Mouse (Mus musculus): ENCODE data around the gene Stpg3.

Gene Stpg3

DNA sequence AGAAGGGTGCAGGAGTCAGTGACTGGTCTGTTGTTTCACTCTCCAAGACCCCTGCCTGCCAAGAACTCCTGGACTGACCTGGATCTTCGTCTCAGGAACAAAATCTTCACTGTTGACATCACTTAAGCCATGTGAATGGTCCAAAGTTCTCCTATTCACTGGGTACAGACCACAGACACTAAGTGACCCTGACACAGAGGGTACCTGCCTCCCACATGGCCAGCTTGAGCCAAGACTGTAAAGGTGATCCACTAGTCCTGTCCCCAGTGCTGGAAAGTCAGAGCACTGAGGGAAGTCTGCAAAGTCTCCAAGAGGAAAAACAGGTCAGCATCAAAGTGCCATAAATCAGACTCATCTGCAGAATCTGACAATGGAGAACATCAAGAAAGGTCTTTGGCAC lies 6.8 kb downstream of the Stpg3 start:
- ChIA-PET CTCF (interaction anchor here in 1 of 4 experiments (0.8 kb wide), 1 partner anchor 11 kb away, joined by 3 read pairs; the partner anchor contains the start of gene Tor4a), POLR2A (interaction anchor here in 3 of 4 experiments (0.5 to 75.9 kb wide), 10 partner anchors 3 to 76 kb away, joined by 3 to 2347 read pairs (median 74); partner anchors contain the start of genes AL732309.1 (in 2 of the 3), Anapc2 (in 2 of the 3), Cysrt1 (in 2 of the 3) and Fam166a (in 2 of the 3))

DNA sequence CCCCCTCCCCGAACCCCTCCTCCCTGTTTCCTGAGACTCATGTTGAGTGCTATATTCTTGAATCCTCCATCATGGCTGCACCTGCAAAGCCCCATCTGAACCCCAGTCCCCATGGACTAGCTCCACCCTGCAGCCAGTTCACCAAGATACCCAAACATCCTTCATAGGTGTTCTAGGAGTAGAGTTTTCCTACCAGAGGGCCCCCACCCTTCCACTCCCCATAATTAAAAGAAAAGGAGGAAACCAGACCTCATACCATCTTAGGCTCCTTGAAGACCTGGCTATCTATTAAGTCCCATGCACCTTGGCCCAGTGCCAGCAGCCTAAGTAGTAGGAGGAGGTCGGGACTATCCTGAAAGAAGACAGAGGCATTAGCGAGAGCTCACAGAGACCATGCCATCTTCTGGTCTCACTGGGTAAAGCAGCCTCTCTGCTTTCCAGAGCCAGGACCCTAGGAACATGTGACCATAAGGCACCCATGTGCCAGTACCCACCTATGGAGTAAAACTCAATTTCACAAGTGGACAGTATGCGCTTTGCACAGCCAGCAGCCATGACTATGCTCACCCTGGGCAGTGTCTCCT lies 10.7 kb downstream of the Stpg3 start:
- ChIA-PET CTCF (interaction anchor here in 3 of 4 experiments (0.5 to 1.0 kb wide), 4 partner anchors 9 to 136 kb away, joined by 3 to 4 read pairs (median 3); no protein-coding TSS in a partner anchor), POLR2A (interaction anchor here in 3 of 4 experiments (1.0 to 75.9 kb wide), 10 partner anchors 7 to 109 kb away, joined by 3 to 2347 read pairs (median 20); partner anchors contain the start of genes Tubb4b (in 3 of the 3), AL732309.1 (in 2 of the 3), Anapc2 (in 2 of the 3) and Cysrt1 (in 2 of the 3))

DNA sequence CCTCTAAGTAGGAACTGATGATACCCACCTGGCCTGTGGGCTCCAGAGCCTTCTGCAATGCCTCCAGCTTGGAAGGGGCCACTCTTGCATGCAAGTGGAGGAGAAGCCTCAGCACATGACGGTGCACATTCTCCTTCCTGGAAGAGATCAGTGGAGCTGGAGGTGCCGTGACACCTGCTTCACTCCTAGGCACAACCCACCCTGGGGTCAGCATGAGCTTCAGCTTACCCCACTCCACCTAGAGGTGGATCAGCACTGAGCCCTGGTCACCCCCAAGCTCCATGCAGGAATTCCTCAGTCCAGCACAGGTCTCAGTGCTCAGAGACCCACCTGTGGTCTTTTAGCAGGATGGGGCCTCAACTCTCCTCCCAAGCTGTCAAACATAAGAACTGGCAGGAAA lies 13.8 kb downstream of the Stpg3 start:
- ChIA-PET CTCF (interaction anchor here in 2 of 4 experiments (1.0 to 1.1 kb wide), 2 partner anchors 28 to 190 kb away, joined by 3 read pairs; no protein-coding TSS in a partner anchor), POLR2A (interaction anchor here in 3 of 4 experiments (0.6 to 55.8 kb wide), 5 partner anchors 10 to 39 kb away, joined by 3 to 2347 read pairs (median 117); partner anchors contain the start of genes Fam166a (in 2 of the 3), Nelfb (in 2 of the 3), Stpg3 (in 2 of the 3) and Tubb4b (in 2 of the 3))

DNA sequence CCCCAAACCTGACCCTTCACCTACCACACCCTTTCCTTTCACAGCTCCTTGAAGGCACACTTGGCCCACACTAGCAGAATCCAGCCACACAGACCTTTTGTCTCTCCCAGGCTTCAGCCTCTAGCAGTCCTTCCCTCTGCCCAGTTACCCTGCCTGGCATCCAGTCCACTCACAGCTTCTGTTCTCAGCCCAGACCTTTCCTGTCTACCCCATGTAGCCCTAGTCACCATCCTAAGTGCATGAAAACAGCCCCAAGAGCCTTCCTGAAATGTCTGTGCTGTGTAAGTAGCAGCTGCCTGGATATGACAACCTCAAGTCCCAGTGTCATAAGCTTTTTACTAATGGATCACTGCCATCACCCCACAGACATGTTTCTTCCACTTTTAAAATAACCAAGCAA lies 16.5 kb downstream of the Stpg3 start:
- POLR2A ChIA-PET, result interaction anchor here (0.7 to 55.8 kb wide), 17 partner anchors 7 to 178 kb away, joined by 3 to 2347 read pairs (median 15); partner anchors contain the start of genes AL732309.1 (in 2 of the 4), Cysrt1 (in 2 of the 4), Nelfb (in 2 of the 4) and Nrarp (in 2 of the 4)
- CTCF ChIA-PET, result interaction anchor here in 3 of 4 experiments (0.6 to 4.7 kb wide), 6 partner anchors 30 to 223 kb away, joined by 3 to 39 read pairs (median 3); no protein-coding TSS in a partner anchor

DNA sequence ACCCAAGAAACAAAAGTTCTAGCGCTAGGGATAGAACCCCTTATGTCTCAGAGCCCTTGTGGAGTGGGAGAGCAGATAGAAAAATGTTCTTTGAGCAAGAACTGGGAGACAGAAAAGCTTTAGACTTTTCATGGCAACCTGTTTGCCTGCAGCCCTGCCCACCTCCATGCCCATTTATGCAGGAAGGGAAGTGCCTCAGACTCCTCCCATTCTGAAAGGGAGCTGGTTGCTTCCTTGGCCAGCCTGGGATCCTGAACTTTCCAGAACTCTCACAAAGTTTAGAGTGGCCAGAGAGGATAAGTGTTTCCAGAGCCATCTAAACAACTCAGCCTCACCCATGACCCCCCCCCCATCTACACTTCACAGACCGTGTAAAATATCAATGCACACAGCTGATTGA lies 17.2 kb downstream of the Stpg3 start:
- ChIA-PET CTCF (interaction anchor here in 3 of 4 experiments (0.6 to 4.7 kb wide), 14 partner anchors 13 to 222 kb away, joined by 3 to 39 read pairs (median 4); partner anchors contain the start of genes AL732309.1 (in 1 of the 3), Nelfb (in 1 of the 3), Nrarp (in 1 of the 3) and Tmem203 (in 1 of the 3)), POLR2A (interaction anchor here (0.6 to 55.8 kb wide), 36 partner anchors 8 to 361 kb away, joined by 3 to 2347 read pairs (median 7); partner anchors contain the start of genes Tubb4b (in 4 of the 4), Nelfb (in 3 of the 4), Tmem203 (in 3 of the 4) and AL732309.1 (in 2 of the 4))

DNA sequence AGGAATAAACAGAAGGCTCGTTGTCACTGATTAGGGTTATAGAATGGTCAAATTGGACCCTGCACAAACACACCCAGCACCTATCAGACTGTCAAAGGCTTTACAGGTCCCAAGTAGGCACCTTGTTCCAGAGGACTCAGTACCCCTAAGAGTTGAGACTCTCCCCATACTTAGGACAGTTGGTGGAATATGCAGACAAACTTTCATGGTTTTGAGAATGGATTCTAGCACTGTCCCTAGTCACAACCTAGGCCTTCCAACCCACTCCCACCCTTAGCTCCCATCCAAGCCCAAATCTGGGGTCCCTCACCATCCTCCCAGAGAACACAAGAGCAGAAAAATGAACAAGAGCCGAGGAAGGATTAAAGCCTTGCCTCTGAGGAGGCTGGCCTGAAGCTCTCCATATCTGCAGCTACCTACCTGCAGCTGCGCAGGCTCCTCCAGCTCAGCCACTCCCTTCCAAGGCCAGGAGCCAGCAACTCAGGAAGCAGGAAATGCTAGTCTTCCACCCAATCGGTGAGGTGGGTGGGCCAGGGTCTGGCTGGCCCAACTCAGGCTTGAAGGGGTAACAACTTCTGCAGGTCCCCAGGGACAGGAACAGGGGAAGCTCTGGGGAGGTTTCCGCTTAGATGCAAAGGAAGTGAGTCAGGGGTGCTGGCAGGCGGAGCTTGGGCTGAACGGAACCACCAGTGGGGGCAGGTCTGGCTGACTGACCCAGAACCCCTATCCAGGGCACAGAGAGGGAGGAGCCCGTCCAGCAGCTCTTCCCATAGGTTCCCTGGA lies 18.1 kb downstream of the Stpg3 start, which contains the start of gene Tor4a:
Gene Tor4a, minus strand, starts transcription at position 715 of the 783 bp plus-strand sequence.
- POLR2A ChIA-PET, result interaction anchor here (0.6 to 55.8 kb wide), 46 partner anchors 9 to 361 kb away, joined by 3 to 2347 read pairs (median 4); partner anchors contain the start of genes Nelfb (in 4 of the 4), Tubb4b (in 4 of the 4), Nrarp (in 3 of the 4) and Tmem203 (in 3 of the 4)
- CTCF ChIA-PET, result interaction anchor here (0.6 to 4.7 kb wide), 22 partner anchors 10 to 206 kb away, joined by 3 to 39 read pairs (median 4); partner anchors contain the start of genes Nrarp (in 2 of the 4), AL732309.1 (in 1 of the 4), Man1b1 (in 1 of the 4) and Nelfb (in 1 of the 4)

DNA sequence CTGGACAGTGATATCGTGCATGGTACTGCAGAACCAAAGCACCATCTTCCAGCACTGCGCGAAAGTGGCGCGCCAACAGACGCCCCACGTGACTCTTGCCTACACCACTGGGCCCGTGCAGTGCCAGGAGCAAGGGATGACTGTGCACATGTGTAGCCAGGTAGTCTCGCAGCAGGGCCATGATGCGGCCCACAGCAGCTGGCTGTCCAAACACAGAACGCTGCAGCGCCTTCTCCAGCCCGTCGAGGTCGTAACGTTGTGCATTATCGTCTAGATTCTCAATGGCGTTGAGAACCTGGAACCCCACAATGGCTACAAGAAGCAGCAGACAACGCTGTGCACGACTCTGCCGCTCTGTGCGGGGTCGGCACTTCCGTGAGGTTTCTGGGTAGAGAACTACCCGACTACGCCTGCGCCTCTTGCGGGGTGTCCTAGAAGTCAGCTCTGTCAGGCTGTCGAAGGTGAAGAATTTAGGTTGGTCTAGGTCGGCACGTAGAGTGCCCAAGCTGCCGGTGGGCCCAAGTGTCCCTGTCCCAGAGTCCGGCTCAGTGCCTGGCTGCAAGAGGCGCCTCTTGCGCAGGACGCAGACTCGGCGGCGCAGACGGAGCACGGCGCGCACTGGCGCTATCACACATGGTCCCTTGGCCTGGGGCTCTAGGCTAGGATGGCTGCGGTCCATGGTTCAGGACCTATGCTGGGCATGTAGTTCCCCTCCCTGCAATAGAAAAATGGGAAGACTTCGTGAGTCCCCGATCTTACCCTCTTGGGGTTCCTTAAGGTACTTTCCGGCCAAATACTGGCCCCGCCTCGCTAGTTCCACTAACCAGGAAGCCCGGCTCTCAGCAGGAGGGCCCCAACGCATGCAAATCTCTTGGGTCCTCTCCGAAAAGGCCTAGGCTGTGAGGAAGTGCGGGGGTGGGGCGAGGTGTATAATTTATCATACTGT lies 19.0 kb downstream of the Stpg3 start:
- CTCF ChIA-PET, result interaction anchor here (0.6 to 4.7 kb wide), 32 partner anchors 9 to 303 kb away, joined by 3 to 39 read pairs (median 4); partner anchors contain the start of genes Nrarp (in 2 of the 4), Tmem203 (in 2 of the 4), AL732309.1 (in 1 of the 4) and Abca2 (in 1 of the 4)

DNA sequence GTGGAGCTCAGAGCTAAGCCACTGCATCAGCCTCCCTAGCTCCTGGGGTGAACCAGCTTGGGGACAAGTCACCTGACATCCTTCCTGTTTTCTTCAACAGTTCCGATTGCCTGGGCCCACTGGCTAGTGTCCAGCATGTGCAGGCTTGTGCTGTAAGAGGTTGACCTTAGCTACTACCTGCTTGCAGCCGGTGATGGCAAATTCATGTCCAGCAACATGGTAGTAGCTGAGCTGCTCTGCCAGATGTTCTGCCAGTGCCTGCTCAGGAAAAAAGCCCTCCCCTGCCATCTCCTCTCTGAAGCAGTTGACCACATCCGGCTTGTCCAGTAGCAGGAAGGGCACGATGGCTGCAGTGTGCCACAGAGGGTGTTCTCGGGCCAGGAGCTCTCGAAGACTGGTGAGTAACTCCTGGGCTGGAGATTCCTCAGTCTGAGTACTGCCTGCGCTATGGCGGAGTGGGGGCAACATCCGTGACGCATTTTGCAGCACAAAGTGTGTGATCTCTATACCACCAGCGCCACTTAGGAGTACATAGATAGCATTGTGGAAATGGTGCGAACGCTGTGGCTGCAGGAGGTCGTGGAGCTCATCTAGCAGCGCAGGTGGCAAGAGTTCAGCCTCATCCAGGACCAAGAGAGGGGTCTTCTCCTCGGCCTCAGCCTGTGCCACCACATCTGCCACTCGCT lies 19.8 kb downstream of the Stpg3 start:
- POLR2A ChIA-PET, result interaction anchor here (0.6 to 55.8 kb wide), 43 partner anchors 9 to 260 kb away, joined by 3 to 2347 read pairs (median 4); partner anchors contain the start of genes Tubb4b (in 4 of the 4), Nrarp (in 3 of the 4), Tmem203 (in 3 of the 4) and Tprn (in 3 of the 4)
- CTCF ChIA-PET, result interaction anchor here (0.8 to 4.7 kb wide), 25 partner anchors 8 to 302 kb away, joined by 3 to 39 read pairs (median 4); partner anchors contain the start of genes Nrarp (in 2 of the 4), Abca2 (in 1 of the 4), Nelfb (in 1 of the 4) and Tmem203 (in 1 of the 4)

More for the DNA sequence above, 19.0 kb downstream of the Stpg3 start:
- POLR2A ChIA-PET, result interaction anchor here (0.6 to 55.8 kb wide), 50 partner anchors 9 to 362 kb away, joined by 3 to 2347 read pairs (median 6); partner anchors contain the start of genes Tubb4b (in 4 of the 4), Nelfb (in 3 of the 4), Nrarp (in 3 of the 4) and Tmem203 (in 3 of the 4)

DNA sequence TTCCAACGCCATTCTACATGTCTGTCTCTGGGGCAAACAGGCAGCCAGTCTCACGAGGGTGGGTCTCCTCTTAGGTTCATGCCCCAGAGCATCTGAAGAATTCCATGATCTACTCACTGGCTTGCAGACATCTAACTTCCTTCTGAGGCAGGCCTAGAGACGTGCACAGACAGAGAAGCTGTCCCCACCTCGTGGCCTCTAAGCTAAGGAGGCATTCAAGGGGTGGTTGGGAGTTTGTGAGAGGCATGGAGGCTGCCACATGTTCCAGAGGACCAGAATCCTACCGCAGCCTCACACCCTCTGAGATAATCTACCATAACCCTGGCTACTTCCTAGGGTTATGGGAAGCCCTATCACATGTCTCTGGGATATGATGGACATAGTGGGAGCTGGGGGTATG lies 20.4 kb downstream of the Stpg3 start:
- POLR2A ChIA-PET, result interaction anchor here (0.6 to 55.8 kb wide), 38 partner anchors 8 to 259 kb away, joined by 3 to 2347 read pairs (median 4); partner anchors contain the start of genes Tubb4b (in 4 of the 4), Nrarp (in 3 of the 4), Tprn (in 3 of the 4) and AL732309.1 (in 2 of the 4)

DNA sequence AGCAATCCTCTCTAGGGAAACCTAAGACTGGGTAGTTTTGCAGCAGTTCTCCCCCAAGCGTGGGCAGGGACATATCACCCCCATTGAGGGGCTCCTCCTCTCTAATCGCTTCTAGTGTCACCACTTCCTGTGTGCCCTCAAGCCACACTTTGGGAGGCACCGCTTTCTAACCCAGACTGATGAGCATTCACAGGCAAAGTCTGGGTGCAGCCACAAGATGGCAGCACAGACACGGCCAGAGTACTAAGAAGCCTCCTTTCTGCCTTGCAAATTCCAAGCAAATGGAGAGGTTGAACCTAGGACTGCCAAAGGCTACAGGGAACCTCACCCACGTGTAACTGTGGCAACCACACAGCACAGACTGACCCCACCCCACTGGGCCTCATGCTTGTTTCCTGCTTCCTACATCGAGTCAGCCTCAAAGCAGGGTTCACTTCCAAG lies 21.1 kb downstream of the Stpg3 start:
- CTCF ChIA-PET, result interaction anchor here in 3 of 4 experiments (0.8 to 4.7 kb wide), 7 partner anchors 13 to 235 kb away, joined by 3 to 39 read pairs (median 5); partner anchors contain the start of genes Abca2 (in 1 of the 3), Nelfb (in 1 of the 3) and Nrarp (in 1 of the 3)

More for the DNA sequence above, 20.4 kb downstream of the Stpg3 start:
- CTCF ChIA-PET, result interaction anchor here in 3 of 4 experiments (0.8 to 4.7 kb wide), 16 partner anchors 9 to 235 kb away, joined by 3 to 39 read pairs (median 5); partner anchors contain the start of genes Nrarp (in 2 of the 3), Abca2 (in 1 of the 3), Nelfb (in 1 of the 3) and Tmem203 (in 1 of the 3)

DNA sequence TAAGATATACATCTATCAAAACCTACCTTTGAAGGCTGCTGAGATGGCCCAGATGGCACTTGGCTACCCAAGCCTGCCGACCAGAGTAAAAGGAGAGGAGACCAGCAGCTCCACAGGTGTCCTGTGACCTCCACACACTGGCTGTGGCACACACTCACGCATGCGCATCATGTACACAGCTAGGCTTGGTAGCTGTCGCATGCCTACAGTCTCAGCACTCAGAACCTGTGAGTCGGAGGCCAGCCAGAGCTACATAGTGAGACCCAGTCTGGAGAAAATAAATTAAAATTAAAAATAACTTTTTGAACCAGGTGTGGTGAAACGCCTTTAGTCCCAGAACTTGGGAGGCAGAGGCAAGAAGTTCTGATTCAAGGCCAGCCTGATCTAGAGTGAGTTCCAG lies 26.6 kb downstream of the Stpg3 start:
- ChIA-PET CTCF (interaction anchor here in 2 of 4 experiments (0.6 to 1.2 kb wide), 2 partner anchors 84 to 184 kb away, joined by 3 read pairs; partner anchors contain the start of genes Anapc2 (in 1 of the 2), Sapcd2 (in 1 of the 2) and Ssna1 (in 1 of the 2)), POLR2A (interaction anchor here in 2 of 4 experiments (1.0 to 55.8 kb wide), 5 partner anchors 9 to 51 kb away, joined by 4 to 2347 read pairs (median 7); partner anchors contain the start of genes AL732309.1 (in 1 of the 2), Anapc2 (in 1 of the 2), Cysrt1 (in 1 of the 2) and Fam166a (in 1 of the 2))

More for the DNA sequence above, 21.1 kb downstream of the Stpg3 start:
- POLR2A ChIA-PET, result interaction anchor here (0.7 to 55.8 kb wide), 16 partner anchors 9 to 62 kb away, joined by 3 to 2347 read pairs (median 22); partner anchors contain the start of genes Tubb4b (in 4 of the 4), Nrarp (in 3 of the 4), AL732309.1 (in 2 of the 4) and Cysrt1 (in 2 of the 4)

DNA sequence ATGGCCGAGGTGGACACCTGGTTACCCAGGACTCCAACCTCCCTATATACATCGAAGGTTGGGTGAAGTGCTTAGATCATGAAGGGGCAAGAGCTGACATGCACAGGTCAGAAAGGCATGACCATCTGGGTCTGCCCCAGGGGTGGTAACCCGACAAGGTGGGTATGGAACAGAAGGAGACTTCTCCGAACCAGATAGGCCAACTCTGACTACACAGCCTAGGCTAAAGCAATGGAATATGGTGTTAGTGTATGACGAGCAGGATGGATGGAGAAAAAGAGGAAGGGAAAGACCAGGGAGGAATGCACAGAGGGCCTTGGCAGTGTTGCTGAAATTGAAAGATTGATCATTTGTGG lies 27.9 kb downstream of the Stpg3 start:
- POLR2A ChIA-PET, result interaction anchor here in 3 of 4 experiments (0.5 to 55.8 kb wide), 17 partner anchors 8 to 251 kb away, joined by 3 to 2347 read pairs (median 4); partner anchors contain the start of genes Stpg3 (in 2 of the 3), Tmem203 (in 2 of the 3), Tor4a (in 2 of the 3) and AL732309.1 (in 1 of the 3)
- CTCF ChIA-PET, result interaction anchor here in 2 of 4 experiments (0.6 to 1.9 kb wide), 10 partner anchors 9 to 190 kb away, joined by 3 to 7 read pairs (median 6); partner anchors contain the start of gene Tor4a (in 1 of the 2)

DNA sequence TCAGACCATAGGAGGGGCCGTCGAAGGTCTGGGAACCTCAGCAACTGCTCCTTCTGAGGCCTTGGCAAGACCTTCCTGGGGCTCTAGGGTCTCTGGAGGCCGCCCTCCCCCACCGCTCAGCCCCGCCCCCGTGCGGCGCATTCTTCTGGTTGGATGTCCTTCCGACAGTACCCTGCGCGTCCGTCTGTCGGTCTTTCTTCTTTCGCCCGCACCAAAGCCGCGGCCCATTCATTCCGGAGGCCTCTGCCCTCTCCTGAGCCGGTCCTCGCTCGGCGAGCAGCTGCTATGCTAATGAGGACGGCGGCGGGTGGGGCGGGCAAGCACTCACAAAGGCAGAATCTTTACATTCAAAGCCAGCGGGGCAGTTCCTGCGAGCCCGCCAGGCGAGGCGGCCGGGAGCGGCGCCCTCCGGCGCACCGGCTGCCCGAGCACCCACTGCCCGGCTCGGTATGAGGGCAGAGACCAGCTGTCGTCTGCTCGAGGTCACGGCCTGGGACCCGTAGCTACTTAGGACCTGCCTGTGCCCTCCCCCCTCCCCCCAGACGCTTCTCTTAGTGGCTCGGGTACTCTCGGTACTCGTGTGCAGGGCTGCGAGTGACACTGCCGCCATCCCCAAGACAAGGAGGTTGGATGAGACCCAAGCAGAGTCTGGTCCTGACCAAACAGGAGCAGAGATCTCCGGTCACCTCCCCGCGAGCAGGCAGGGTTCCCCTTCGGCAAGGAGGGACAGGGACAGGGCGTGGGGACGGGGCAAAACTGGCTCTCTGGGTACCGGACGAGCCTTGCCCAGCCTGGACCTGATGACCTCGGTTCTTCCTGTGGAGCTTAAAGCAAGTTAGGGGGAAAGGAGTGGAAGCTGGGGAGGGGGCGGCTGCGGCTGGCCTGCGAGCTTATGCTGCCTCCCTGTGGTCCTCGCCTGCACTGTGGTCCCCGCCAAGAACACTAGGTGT lies 28.5 kb downstream of the Stpg3 start:
- ChIA-PET POLR2A (interaction anchor here in 3 of 4 experiments (0.5 to 55.8 kb wide), 26 partner anchors 8 to 266 kb away, joined by 3 to 2347 read pairs (median 4); partner anchors contain the start of genes Sapcd2 (in 2 of the 3), Stpg3 (in 2 of the 3), Tmem203 (in 2 of the 3) and Tor4a (in 2 of the 3)), CTCF (interaction anchor here (0.6 to 1.9 kb wide), 19 partner anchors 9 to 790 kb away, joined by 3 to 7 read pairs (median 4); partner anchors contain the start of genes Anapc2 (in 1 of the 4), Arrdc1 (in 1 of the 4), Ssna1 (in 1 of the 4) and Tor4a (in 1 of the 4))
